Mouse (Mus musculus) embryonic facial prominence, embryonic 10.5 days (tissue): ENCODE results near the gene Cyp4a29. TPM values are rescaled to one million over a fixed set of nuclear protein-coding genes. Genes with fewer than 3 reads are reported as not detected.
"Not testable (repeated sequence)": the region's sequence is repeated elsewhere in the genome, so short reads cannot be mapped to it uniquely, and the experiment has no call there.

Experiments
- DNase-seq: peaks from one replicate; pipeline ENCODE4 v3.0.0-alpha.2; 2017; ENCODE audit warnings: low spot score
- H3K27ac ChIP-seq: fragments of 300-500 bp; sonication (generic); replicated peaks from 2 replicates; pipeline ENCODE4 v1.5.1; 2016; ENCODE audit warnings: mild to moderate bottlenecking
- H3K27me3 ChIP-seq: fragments of 300-500 bp; sonication (generic); replicated peaks from 2 replicates; pipeline ENCODE4 v1.6.1; 2016; ENCODE audit warnings: low read depth, mild to moderate bottlenecking; ENCODE audit not compliant: poor library complexity, severe bottlenecking
- H3K36me3 ChIP-seq: fragments of 300-500 bp; sonication (generic); replicated peaks from 2 replicates; pipeline ENCODE4 v1.6.1; 2016; ENCODE audit warnings: mild to moderate bottlenecking, moderate library complexity
- H3K4me1 ChIP-seq: fragments of 300-500 bp; sonication (generic); 2 replicates; pipeline ENCODE4 v1.6.1; 2016
- H3K4me3 ChIP-seq: fragments of 300-500 bp; sonication (generic); 2 replicates; pipeline ENCODE4 v1.5.1; 2016; ENCODE audit warnings: mild to moderate bottlenecking, moderate library complexity
- H3K9me3 ChIP-seq: fragments of 300-500 bp; sonication (generic); 2 replicates; pipeline ENCODE4 v1.6.1; 2016; ENCODE audit warnings: mild to moderate bottlenecking
- WGBS: fragments of 180-500 bp; shearing (Covaris S2); methylation state at CpG from one replicate; pipeline ENCODE4 v1.1.7; 2016; 5-methylcytosine and 5-hydroxymethylcytosine counted together
- polyA plus RNA-seq: library from polyadenylated mRNA; unstranded; fragments of >200 nt; fragmentation: Nextera tagmentation; extraction: Ambion mirVana; gene quantifications from 2 replicates; pipeline ENCODE4 v1.2.1, GENCODE M21; 2016

Gene Cyp4a29
- polyA plus RNA-seq = not detected in 2 replicates

GRCm38 (mm10) chr4:115241784-115242183, at the start of gene Cyp4a29:
Gene Cyp4a29 (plus strand): TSS chr4:115242084.
- 83% methylated on average over 3 of the region's 3 CpGs for WGBS
- Histone ChIP-seq H3K27me3 (no peaks in the 10 kb centered on the region), H3K27ac (no peak within 1 kb of the TSS), H3K36me3 (no peaks in the 10 kb centered on the region), H3K9me3 (no peaks in the 10 kb centered on the region), H3K4me3 (no peak within 1 kb of the TSS), H3K4me1 (no peaks in the 10 kb centered on the region)
- no peak for DNase-seq

DNA sequence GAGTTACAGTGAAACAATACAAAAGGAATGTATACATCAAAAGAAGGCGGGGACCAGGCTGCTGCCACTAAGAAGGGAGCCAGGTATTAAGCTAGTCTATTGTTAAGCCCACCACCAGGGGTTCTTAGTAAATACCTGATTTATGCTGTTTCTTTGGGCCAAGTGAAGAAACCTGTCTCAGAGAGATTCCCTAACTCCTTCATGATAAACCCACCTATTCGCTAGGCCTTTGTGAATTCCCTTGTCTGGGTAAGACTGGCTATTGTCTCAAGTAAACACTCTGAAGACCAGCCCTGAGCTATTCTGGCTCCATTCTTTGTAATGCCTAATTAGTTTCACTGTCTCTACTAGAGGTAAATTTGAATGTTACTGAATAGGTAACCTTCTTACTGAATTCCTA, 9.0 kb upstream of the Cyp4a29 start:
- H3K4me3 ChIP-seq, H3K9me3 ChIP-seq, H3K27me3 ChIP-seq, H3K27ac ChIP-seq, H3K36me3 ChIP-seq, DNase-seq, H3K4me1 ChIP-seq: not testable (repeated sequence)
- 87% methylated on average over 2 of the region's 2 CpGs for WGBS

DNA sequence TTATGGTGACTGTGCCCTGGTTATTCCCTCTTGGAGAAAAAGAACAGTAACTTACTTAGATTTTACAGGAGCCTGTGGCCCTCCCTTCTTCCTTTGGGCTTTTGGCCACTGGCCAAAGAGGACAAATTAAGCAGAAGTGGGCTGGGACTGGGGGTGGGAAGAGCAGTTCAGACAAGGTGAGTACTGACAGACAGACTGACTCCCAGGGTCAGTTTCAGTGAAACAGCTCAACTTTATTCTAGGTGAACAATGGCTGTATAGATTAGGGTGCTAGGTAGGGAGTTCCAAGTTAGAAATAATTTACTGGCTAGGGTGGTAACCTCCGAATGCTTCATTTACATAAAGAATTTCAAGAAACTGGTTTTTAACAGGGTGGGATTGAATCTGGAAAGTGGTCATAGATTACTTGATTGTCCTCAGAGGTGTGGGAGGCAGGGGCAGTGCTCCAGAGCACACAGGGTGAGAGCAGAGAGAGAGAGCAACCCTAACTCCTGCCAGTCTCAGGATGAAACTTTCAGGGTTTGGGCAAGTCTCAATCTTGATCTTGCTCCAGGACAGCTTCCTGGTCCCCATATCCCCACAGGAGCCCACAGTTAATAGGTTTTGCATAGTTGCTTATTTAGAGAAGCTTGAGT, 5.3 kb upstream of the Cyp4a29 start:
- WGBS = 75% methylated on average over 1 of the region's 1 CpGs
- H3K27me3 ChIP-seq = no peaks in the 10 kb centered on the region

DNA sequence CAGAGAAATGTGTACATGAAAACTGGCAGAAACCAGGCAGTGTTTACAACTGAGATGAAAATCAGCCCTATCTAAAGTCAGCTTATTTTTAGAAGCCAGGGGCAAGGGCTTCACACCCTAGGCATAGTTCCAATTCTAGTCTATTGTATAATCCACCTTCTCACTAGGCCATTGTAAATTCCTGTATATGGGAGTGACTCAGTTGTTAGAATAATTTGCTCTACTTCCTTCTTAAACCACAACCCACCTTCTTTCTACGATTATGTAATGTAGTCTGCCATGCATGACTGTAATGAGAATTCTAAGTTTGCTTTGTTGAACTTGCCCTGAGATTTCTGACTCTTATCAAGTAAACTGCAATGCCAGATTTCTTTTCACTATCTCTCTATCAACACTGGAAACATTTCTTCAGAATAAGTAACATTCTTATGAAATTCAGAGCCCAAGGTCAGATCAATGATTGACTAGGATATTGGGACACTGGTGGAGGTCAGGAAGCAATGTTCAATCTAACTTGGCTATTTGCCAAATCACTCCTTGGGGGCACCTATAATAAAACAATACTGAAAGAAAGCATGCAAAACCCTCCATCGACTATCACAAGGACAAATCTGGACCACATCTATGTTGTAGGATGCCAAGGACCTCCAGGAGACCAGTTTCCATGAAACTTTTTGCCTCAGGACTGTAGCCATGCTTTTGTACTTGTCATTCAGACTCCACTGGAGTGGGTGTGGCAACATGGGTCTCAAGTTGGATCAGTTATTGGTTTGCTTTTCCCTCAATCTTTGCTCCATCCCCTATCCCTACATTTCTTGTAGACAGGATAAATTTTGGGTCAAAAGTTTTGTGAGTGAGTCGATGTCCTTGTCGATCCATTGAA, 23.0 kb downstream of the Cyp4a29 start:
- WGBS = 87% methylated on average over 3 of the region's 4 CpGs
- DNase-seq, H3K9me3 ChIP-seq, H3K36me3 ChIP-seq, H3K27ac ChIP-seq, H3K27me3 ChIP-seq, H3K4me3 ChIP-seq, H3K4me1 ChIP-seq: not testable (repeated sequence)

More for the DNA sequence above, 5.3 kb upstream of the Cyp4a29 start:
- no peak overlapping the region for H3K4me3 ChIP-seq
- H3K4me1 ChIP-seq = no peaks in the 10 kb centered on the region
- DNase-seq = no peak
- no peaks in the 10 kb centered on the region for H3K9me3 ChIP-seq
- no peaks in the 10 kb centered on the region for H3K36me3 ChIP-seq
- no peak overlapping the region for H3K27ac ChIP-seq

GRCm38 (mm10) chr4:115278215-115278982, 36.5 kb downstream of the Cyp4a29 start:
- 91% methylated on average over 2 of the region's 3 CpGs for WGBS
- not testable (repeated sequence) for H3K4me1 ChIP-seq, H3K9me3 ChIP-seq, H3K27ac ChIP-seq, H3K36me3 ChIP-seq, DNase-seq, H3K4me3 ChIP-seq, H3K27me3 ChIP-seq

GRCm38 (mm10) chr4:115280342-115280741, 38.5 kb downstream of the Cyp4a29 start:
- H3K4me3 ChIP-seq = peak overlapping the region; percentile 60
- DNase-seq = no peak

DNA sequence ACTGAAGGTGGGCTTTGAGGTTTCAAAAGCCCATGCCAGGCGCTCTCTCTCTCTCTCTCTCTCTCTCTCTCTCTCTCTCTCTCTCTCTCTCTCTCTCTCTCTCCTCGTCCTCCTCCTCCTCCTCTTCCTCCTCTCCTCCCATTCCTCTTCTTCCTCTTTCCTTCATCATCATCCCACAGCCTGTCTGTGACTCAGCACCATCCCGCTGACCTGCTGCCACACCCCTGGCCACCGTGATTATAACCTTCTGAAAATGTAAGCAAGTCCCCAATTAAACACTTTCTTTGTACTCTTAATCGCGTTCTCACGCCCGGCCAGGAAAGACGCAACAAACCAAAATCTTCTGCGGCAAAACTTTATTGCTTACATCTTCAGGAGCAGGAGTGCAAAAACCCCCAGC, 38.9 kb downstream of the Cyp4a29 start:
- not testable (repeated sequence) for H3K9me3 ChIP-seq, H3K4me1 ChIP-seq, H3K36me3 ChIP-seq, H3K27me3 ChIP-seq
- DNase-seq = peak; percentile 15
- WGBS = 15% methylated on average over 10 of the region's 10 CpGs
- peak overlapping the region; percentile 60 for H3K4me3 ChIP-seq
- H3K27ac ChIP-seq = peak overlapping the region; percentile 79

More at GRCm38 (mm10) chr4:115280342-115280741, 38.5 kb downstream of the Cyp4a29 start:
- peaks cover 6% of the 10 kb centered on the region for H3K4me1 ChIP-seq
- H3K9me3 ChIP-seq = no peaks in the 10 kb centered on the region
- no peaks in the 10 kb centered on the region for H3K36me3 ChIP-seq
- H3K27ac ChIP-seq = no peak overlapping the region
- no peaks in the 10 kb centered on the region for H3K27me3 ChIP-seq

DNA sequence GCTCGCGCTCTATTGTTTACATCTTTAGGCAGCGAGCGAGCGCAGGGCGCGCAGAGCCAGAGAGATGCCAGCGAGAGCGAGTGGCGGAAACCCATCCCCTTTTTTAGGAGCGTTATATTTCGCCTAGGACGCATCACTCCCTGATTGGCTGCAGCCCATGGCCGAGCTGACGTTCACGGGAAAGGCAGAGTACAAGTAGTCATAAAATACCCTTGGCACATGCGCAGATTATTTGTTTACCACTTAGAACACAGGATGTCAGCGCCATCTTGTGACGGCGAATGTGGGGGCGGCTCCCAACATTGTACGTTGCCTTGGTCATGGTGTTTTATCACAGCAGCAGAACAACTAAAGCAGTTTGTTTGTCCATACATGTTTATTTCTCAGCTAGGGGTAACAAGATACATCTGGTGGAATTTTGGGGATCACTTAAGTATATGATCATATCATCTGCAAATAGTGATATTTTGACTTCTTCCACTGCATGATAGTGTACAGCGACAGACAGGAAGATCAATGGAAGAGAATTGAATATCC, 39.4 kb downstream of the Cyp4a29 start:
- Histone ChIP-seq H3K27ac (peak overlapping the region; percentile 79; the same call in 1 of the 2 replicates), H3K4me3 (peak overlapping the region; percentile 60)
- not testable (repeated sequence) for H3K4me1 ChIP-seq, H3K36me3 ChIP-seq, H3K9me3 ChIP-seq, H3K27me3 ChIP-seq
- 14% methylated on average over 23 of the region's 23 CpGs for WGBS
- peak; percentile 35 for DNase-seq

DNA sequence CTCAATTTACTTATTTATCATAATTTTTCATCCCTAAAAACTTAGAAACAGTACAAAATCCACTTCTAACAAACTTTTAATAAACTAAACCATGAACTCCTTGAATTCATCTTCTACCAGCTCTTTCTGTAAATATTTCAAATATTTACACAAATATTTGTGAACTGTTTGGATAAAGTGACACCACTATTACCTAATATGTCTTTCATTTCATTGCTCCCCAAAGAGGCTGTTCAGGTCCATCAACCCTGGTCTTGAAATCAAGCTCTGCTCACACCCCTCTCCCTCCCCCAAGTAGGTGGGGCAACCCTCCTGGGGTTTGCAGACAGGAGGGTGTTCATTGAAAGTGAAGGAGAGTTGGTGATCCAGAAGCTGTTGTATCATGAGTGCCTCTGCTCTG, 56.9 kb downstream of the Cyp4a29 start, which contains the start of gene Cyp4a12a:
Cyp4a12a (plus strand) TSS at position 301 of the 400 bp plus-strand sequence.
- not testable (repeated sequence) for H3K9me3 ChIP-seq, DNase-seq, H3K36me3 ChIP-seq, H3K4me3 ChIP-seq, H3K4me1 ChIP-seq, H3K27ac ChIP-seq, H3K27me3 ChIP-seq

Other genes with a start within 250 kb of the Cyp4a29 start
- 19.3 and 20.5 TPM in 2 replicates for gene Stil, start 241.9 kb upstream of the Cyp4a29 start, polyA plus RNA-seq
- 1.7 and 1.9 TPM in 2 replicates for gene Tal1, start 185.7 kb upstream of the Cyp4a29 start, polyA plus RNA-seq
- 6.3 and 6.7 TPM in 2 replicates for gene Pdzk1ip1, start 153.4 kb upstream of the Cyp4a29 start, polyA plus RNA-seq
- 0.24 and 0.25 TPM in 2 replicates for gene Cyp4x1, start 107.8 kb upstream of the Cyp4a29 start, polyA plus RNA-seq
- gene Cyp4a12a, start 57.0 kb downstream of the Cyp4a29 start, polyA plus RNA-seq = not detected in 2 replicates
- not detected in 2 replicates for gene Cyp4a12b, start 169.5 kb downstream of the Cyp4a29 start, polyA plus RNA-seq
- not detected in 2 replicates for gene Cyp4a30b, start 210.5 kb downstream of the Cyp4a29 start, polyA plus RNA-seq